Mouse (Mus musculus): Measurements from ENCODE around the gene Zfp148. TPM values are rescaled to one million over a fixed set of nuclear protein-coding genes. Genes with fewer than 3 reads are reported as not detected.

The Zfp148 gene
- polyA plus RNA-seq, 1 experiment = 6.5 TPM

DNA sequence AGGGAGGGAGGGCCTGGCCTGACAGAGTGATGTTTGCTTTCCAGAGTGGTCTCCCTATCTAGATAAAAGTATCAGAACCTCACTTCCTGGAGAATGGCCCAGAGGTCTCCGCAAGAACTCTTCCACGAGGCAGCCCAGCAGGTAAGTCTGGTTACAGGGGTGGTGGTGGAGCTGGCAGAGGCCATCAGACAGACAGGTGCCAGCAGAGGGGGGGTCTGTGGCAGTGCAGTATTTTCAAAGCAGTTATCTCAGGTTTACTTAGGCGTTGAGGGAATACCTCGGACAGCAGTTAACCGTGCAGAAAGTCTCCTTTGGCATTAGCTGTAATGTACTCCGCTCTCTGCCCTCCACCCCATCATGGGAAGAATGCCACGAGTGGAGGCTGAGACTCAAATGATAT lies 137.6 kb downstream of the Zfp148 start:
- WGBS = 53% methylated on average over 7 of the region's 7 CpGs
- no peak for DNase-seq (ENCODE audit: low read depth, low spot score)

DNA sequence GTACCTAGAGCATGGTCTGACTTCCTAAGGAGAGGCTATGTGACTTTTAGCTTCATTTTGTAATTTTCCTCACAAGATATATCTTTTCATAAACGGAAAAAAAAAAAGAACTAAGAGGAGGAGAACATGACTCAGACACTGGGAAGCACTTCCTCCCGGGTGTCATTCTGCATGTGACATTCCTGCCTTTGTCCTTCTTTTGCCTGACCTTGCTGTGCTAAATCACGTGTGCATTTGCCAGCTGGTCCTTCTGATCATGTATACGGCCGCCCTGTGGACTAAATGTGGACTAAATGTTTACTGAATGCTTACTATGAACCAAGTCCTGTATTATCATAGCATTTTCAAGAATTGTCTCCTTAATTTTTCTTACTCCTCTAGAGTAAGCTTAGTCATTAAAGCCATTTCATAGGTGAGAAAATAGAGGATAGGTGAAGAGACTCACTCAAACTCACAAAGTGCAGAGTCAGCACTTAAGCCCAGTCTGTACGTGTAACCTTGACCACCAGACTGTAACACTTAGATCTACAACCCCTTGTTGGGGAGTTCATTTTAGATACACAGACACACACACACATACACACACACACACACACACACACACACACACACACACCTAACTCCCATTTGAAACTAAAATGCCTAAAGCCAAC lies 139.4 kb downstream of the Zfp148 start:
- DNase-seq (ENCODE audit: low read depth, low spot score) = no peak
- 60% methylated on average over 6 of the region's 6 CpGs for WGBS

DNA sequence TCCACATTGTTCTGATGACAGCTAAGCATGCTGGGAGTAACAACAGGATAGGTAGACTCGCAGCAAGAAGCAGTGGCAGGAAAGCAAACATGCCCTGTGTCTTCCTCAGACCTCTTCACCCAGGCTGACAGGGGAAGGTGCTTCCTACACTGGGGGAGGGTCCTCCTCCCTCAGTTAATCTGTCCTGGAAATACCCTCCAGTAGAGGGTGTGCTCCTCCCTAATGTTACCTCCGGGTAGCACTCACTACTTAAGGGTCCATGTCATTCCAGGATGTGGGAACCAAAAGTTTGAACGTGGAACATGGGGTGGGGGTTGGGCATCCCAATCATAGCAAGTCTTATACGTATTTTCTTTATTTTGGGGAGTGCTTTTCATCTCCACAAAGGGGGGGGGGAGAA lies 141.9 kb downstream of the Zfp148 start:
- WGBS = 50% methylated on average over 4 of the region's 4 CpGs
- no peak for DNase-seq (ENCODE audit: low read depth, low spot score)

DNA sequence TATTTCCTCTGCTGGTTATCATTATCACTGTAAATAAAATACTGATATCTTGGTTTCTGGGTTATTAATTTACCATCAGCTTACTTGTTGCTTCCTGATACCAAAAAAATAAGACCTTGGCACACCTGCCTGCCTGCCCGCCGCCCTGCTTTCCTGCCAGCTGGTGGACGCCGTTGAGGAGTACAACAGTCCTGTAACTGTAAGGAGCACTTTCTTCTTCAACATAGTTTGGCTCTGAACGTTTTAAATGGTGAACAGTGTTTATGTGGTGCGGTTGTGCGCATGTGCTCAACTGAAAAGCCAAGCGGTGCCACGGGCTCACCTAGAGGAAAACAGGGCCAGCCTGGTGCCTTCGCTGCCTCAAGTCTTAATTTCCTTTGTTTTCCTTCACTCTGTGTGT lies 142.9 kb downstream of the Zfp148 start:
- WGBS = 37% methylated on average over 10 of the region's 10 CpGs

DNA sequence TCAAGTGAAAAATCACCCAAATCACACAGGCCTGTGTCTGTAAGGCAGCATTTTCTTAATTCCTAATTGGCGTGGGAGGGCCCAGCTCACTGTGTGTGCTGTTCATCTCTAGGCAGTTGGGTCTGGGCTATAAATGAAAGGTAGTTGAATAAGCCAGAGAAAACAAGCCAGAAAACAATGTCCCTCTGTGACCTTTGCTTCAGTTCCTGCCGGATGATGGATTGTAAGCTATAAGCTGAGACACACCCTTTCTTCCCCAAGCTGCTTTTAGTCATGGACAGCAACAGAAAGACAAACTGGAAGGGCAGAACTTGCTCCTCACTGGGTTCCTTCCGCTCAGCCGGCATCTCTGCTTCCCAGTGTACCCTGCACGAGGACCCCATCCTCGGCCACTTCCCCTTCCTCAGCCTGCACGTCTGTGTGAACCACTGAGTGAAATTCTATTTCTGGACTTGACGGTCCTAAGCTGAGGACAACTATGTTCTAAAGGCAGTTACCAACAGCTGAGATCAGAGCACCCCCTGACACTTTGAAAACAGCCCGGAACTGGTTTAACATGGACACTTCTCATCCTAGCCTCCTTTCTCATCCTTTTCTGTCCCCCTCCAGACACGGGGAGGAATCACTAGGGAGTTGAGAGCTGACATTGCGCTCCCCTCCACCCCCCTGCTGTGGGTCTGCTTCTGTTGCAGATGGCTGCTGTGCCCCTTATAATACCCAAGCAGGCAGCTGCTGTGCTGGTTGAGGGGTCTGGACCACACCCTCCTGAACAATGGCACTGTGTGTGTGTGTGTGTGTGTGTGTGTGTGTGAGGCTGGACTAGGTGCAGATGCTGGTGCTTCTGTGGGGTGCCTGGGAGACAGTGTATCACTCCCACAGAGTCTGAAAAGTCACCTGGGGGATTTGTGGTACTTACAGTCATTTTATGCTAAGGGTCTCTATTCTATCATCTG lies 149.1 kb downstream of the Zfp148 start:
- DNase-seq (ENCODE audit: low read depth, low spot score) = peak; percentile 67
- 42% methylated on average over 11 of the region's 11 CpGs for WGBS

More for the DNA sequence above, 142.9 kb downstream of the Zfp148 start:
- no peak for DNase-seq (ENCODE audit: low read depth, low spot score)

DNA sequence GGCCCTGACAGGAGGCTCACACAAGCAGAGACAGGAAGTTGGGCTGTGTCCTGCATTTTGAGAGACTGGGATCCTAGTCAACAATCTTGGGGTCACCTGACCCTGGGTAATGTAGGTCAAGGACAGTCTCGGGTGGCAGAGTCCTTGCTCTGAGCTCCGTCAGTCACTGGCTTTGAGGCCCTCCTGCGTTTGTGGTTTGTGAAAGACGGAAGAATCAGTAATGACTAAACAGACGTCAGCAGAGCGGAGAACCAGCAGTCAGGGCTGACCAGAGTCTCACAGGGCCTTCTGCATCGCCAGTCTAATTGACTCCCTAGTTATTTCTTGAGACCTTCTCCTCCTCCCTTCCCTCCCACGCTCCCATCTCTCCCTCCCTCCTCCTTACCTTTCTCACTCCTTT lies 150.5 kb downstream of the Zfp148 start:
- 83% methylated on average over 8 of the region's 8 CpGs for WGBS
- no peak for DNase-seq (ENCODE audit: low read depth, low spot score)

DNA sequence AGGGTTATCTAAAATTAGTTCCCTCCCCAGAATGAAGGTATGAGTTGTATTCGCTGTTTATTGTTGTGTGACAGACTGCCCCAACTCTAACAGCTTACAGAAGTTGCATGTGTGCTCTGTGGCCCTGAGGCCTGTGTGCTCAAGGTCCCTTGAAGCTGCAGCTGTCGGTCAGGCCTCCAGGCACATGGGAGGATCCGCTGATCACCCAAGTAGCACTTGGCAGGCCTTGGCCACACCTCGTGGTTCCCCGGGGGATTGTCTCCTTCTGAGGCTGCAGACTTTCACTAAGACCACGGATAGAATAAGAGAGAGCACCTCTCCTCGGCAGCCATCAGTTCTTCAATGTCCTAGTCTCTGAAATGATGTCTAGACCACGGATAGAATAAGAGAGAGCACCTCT lies 155.8 kb downstream of the Zfp148 start:
- no peak for DNase-seq (ENCODE audit: low read depth, low spot score)
- 84% methylated on average over 8 of the region's 8 CpGs for WGBS

DNA sequence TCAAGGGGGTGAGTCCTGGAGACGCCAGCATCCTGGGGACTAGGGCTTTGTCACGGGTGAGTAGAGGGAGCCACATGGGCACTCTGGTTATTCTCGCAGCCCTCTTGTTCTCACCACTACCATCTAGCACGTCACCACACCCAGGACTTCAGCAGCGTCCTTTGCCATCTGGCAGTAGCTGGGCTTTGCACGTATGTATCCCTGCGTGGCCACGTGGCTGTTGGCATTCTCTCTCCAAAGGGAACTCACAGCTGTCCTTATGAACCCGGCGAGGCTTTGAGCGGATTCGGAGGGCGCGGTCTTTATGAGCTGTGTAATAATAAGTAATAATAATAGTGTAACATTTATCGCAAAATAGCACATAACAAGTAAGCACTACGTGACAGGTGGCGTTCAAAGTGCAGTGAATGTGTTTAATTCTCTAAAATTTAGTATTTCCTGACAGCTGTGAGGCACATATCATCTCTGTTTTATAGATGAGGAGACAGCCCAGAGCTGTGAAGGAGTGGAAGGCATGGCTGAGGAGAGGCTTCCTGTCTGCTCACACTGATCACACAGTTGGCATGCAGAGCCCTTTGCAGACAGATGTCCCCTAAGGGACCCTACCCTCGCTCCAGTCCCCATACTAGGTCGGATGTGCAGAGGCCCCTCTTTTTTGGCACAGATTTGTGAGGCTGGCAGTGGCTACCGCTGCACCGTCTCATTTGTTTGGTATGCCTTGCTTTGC lies 157.0 kb downstream of the Zfp148 start:
- no peak for DNase-seq (ENCODE audit: low read depth, low spot score)
- 33% methylated on average over 21 of the region's 21 CpGs for WGBS

DNA sequence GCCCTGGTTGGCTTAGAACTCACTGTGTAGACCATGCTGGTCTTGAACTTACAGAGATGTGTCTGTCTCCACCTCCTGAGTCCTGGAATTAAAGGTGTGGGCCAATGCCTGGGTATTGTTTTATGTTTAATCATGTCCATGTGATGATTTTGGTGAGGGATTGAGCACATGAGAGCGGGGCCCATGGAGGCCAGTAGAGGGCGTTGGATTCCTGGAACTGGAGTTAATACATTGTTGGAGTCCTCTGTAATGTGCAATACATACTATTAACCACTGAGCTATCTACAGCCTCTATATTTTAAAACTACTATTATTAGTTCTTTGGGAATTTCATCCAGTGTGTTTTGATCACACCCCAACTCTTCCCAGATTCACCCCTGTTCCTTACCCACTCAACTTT lies 163.7 kb downstream of the Zfp148 start:
- DNase-seq (ENCODE audit: low read depth, low spot score) = no peak
- WGBS = 95% methylated on average over 2 of the region's 2 CpGs

DNA sequence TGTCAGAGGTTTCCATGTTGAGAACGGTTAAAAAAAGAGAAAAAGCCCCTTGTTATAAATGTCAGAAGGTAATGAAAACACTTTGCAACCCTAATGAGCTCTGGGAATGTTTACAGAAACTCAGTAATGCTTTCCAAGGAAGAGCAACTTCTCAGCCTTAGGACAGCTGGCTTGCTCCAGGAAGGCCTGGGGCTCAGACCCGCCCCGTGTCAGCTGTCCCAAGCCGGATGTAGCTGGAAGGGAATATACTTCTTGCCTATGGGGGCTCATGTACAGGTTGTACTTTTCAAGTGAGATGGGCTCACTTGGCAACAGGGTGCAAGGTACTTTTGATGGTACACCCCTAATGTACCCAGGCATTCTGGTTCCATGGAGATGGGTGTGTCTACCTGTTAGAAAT lies 164.9 kb downstream of the Zfp148 start:
- no peak for DNase-seq (ENCODE audit: low read depth, low spot score)
- 49% methylated on average over 4 of the region's 4 CpGs for WGBS

DNA sequence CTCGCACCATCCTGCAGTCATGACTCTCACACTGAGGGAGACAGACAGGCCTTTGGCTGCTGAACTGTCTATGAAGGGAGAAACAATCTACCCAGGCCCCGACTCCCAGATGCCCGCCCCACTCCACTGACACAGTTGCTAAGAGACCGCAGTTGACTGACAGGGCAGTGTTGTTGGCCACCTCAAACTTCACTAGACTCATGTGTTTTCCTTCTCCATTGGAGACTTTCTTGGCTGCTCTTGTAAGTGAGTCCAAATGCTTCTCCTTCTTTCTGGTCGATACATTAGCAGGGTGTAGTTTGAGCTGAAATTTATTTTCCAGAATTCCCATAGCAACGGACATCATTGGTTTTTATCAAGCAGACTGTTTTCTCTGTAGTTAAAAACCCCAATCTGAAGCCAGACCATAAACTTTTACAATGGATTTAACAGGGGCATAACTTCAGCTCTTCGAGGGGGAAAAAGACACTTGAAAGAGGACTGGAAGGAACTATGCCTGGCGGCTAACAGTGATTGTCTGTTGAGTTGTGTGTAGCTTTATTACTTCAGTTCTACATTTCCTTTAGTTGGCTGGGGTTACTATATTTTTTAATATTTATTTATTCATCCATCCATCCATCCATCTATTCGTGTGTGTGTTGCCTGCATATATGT lies 173.2 kb downstream of the Zfp148 start:
- DNase-seq (ENCODE audit: low read depth, low spot score) = no peak
- WGBS = 30% methylated on average over 9 of the region's 9 CpGs

Other genes with a start within 250 kb of the Zfp148 start
- gene Osbpl11, start 195.8 kb upstream of the Zfp148 start, polyA plus RNA-seq (2012; rRNA removed) = 8.2 and 11.2 TPM in 2 replicates
- 14.5 and 15.2 TPM in 2 replicates for gene Snx4, start 129.4 kb upstream of the Zfp148 start, polyA plus RNA-seq (2012; rRNA removed)
- gene Slc12a8, start 136.5 kb downstream of the Zfp148 start, polyA plus RNA-seq (2012; rRNA removed) = 54.9 and 65.2 TPM in 2 replicates

Data from large intestine, adult 2 months (tissue).